Mouse (Mus musculus) liver, postnatal 0 days (tissue): ENCODE data around the gene Prkrip1. TPM values are rescaled to one million over a fixed set of nuclear protein-coding genes. Genes with fewer than 3 reads are reported as not detected.
A peak's percentile ranks its signal among the peaks of the same experiment; 100 is the strongest.

Experiments used
- ATAC-seq: fragments of 200-750 bp; cut with Nextera tagmentation; 2 replicates; pipeline ENCODE4 v1.8.0; 2017; ENCODE audit warnings: mild to moderate bottlenecking, moderate library complexity
- DNase-seq: peaks from one replicate; pipeline ENCODE4 v3.0.0-alpha.2; 2016
- H3K27ac ChIP-seq: fragments of 300-500 bp; sonication (generic); 2 replicates; pipeline ENCODE4 v1.5.1; 2014; ENCODE audit warnings: antibody characterized with exemption, moderate library complexity, mild to moderate bottlenecking, low read depth
- H3K27me3 ChIP-seq: fragments of 300-500 bp; sonication (generic); 2 replicates; pipeline ENCODE4 v1.6.1; 2014; ENCODE audit warnings: low read length, control low read depth, mixed read lengths; ENCODE audit not compliant: insufficient read depth
- H3K36me3 ChIP-seq: fragments of 300-500 bp; sonication (generic); replicated peaks from 2 replicates; pipeline ENCODE4 v1.6.1; 2014; ENCODE audit warnings: mild to moderate bottlenecking, control low read depth, low read length, moderate library complexity, mixed read lengths; ENCODE audit not compliant: insufficient read depth
- H3K4me1 ChIP-seq: fragments of 300-500 bp; sonication (generic); 2 replicates; pipeline ENCODE4 v1.6.1; 2014; ENCODE audit warnings: antibody characterized with exemption, mild to moderate bottlenecking, control low read depth; ENCODE audit not compliant: insufficient read depth
- H3K4me2 ChIP-seq: fragments of 300-500 bp; sonication (generic); 2 replicates; pipeline ENCODE4 v1.6.1; 2014; ENCODE audit warnings: low read depth, mild to moderate bottlenecking, low read length, moderate library complexity, mixed read lengths
- H3K4me3 ChIP-seq: fragments of 300-500 bp; sonication (generic); 2 replicates; pipeline ENCODE4 v1.5.1; 2014; ENCODE audit warnings: low read depth, low read length
- H3K9ac ChIP-seq: fragments of 300-500 bp; sonication (generic); replicated peaks from 2 replicates; pipeline ENCODE4 v1.6.1; 2014; ENCODE audit warnings: mild to moderate bottlenecking, moderate library complexity
- H3K9me3 ChIP-seq: fragments of 300-500 bp; sonication (generic); 2 replicates; pipeline ENCODE4 v1.6.1; 2016; ENCODE audit warnings: mild to moderate bottlenecking, control low read depth, low read length, mixed read lengths
- CTCF ChIP-seq: sonication (generic); IDR thresholded peaks from 2 replicates; pipeline ENCODE4 v1.5.1; 2016; ENCODE audit warnings: antibody characterized with exemption, low read depth
- EP300 ChIP-seq: IDR thresholded peaks from 2 replicates; pipeline ENCODE4 v1.6.1; 2016; ENCODE audit warnings: antibody characterized with exemption, low read depth, mild to moderate bottlenecking
- WGBS: fragments of 180-500 bp; shearing (Covaris S2); extraction: QIAGEN DNeasy Blood & Tissue Kit; methylation state at CpG from one replicate; pipeline ENCODE4 v1.1.7; 2014; ENCODE audit not compliant: insufficient replicate concordance; 5-methylcytosine and 5-hydroxymethylcytosine counted together
- polyA plus RNA-seq: library from polyadenylated mRNA; unstranded; fragments of >200 nt; fragmentation: Nextera tagmentation; extraction: Ambion mirVana; gene quantifications from 2 replicates; pipeline ENCODE4 v1.2.1, GENCODE M21; 2015

Prkrip1 gene
- polyA plus RNA-seq, 1 experiment from 2014 or later: 19.6 TPM

- Histone ChIP-seq H3K27ac (peak overlapping the region; percentile 55; the same call in 1 of the 2 replicates), H3K36me3 (no peaks in the 10 kb centered on the region), H3K9ac (peak overlapping the region; percentile 73), H3K4me2 (peak overlapping the region; percentile 93), H3K27me3 (no peaks in the 10 kb centered on the region), H3K9me3 (no peaks in the 10 kb centered on the region), H3K4me3 (peak overlapping the region; percentile 71), H3K4me1 (peaks cover 28% of the 10 kb centered on the region)
- peak; percentile 71 for ATAC-seq
- TF ChIP-seq CTCF (no peak), EP300 (no peak)
- 1% methylated on average over 51 of the region's 67 CpGs for WGBS
- peak; percentile 29 for DNase-seq
Measured at GRCm38 (mm10) chr5:136243851-136244761, 45.3 kb upstream of the Prkrip1 start.

GRCm38 (mm10) chr5:136241161-136241560 is 42.4 kb upstream of the Prkrip1 start:
- TF ChIP-seq CTCF: no peak
- TF ChIP-seq EP300: no peak
- 0 out of 2 replicates have a peak, but pooled peaks cover 3% of the 10 kb centered on the region for H3K27me3 ChIP-seq
- no peaks in the 10 kb centered on the region for H3K9me3 ChIP-seq
- DNase-seq (no peak), ATAC-seq (no peak)
- whole genome bisulfite sequencing: 77% methylated on average over 6 of the region's 6 CpGs
- H3K27ac ChIP-seq: no peak overlapping the region
- no peak overlapping the region for H3K4me3 ChIP-seq
- H3K36me3 ChIP-seq: no peaks in the 10 kb centered on the region
- no peak overlapping the region for H3K9ac ChIP-seq
- H3K4me2 ChIP-seq: no peak overlapping the region
- H3K4me1 ChIP-seq: peaks cover 29% of the 10 kb centered on the region

DNA sequence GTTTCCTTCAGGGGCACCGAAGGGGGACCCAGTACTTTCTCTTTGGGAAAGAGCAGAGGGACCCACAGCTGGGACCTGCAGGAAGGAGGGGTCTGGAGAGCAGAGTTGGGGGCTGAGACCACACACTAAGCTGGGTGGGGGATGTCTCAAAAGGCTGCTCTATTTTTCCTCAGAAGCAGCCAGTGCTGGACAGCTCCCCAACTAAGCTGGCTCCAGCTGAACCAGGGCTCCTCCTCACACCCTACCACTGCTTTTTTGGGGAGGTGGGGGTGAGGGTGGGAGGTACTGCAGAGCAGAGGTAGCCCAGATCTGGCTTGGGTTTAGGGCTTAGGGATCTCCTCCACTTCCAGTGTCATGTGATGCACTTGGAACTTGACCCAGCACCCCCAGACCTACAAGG is 41.6 kb upstream of the Prkrip1 start:
- H3K27ac ChIP-seq: no peak overlapping the region
- H3K4me3 ChIP-seq: no peak overlapping the region
- no peaks in the 10 kb centered on the region for H3K9me3 ChIP-seq
- no peaks in the 10 kb centered on the region for H3K36me3 ChIP-seq
- ATAC-seq: no peak
- no peak for DNase-seq
- H3K27me3 ChIP-seq: 0 out of 2 replicates have a peak, but pooled peaks cover 3% of the 10 kb centered on the region
- H3K4me1 ChIP-seq: peaks cover 21% of the 10 kb centered on the region
- WGBS: 76% methylated on average over 1 of the region's 1 CpGs
- no peak for TF ChIP-seq CTCF
- TF ChIP-seq EP300: no peak
- no peak overlapping the region for H3K9ac ChIP-seq
- H3K4me2 ChIP-seq: no peak overlapping the region

DNA sequence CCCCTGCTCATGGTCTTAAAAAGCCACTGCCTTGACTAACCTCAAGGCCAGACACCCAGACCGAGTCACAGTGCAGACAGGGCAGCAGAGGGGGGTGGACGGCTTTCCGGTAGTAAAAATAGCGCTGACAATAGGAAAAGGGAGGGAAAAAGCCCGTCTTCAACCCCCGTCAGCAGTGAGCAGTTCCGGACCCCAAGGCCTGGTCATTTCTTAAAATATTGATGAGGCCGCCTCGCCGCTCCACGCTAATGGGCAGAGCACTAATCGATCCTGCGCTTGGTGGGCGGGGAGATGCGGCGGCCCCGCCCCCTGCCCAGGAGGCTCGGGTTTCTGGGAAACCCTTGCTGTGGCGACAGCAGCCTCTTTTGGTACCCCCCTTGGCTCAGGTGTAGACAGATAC is 38.8 kb upstream of the Prkrip1 start:
- DNase-seq (peak; percentile 39), ATAC-seq (peak; percentile 27; the same call in 1 of the 2 replicates)
- no peak overlapping the region for H3K27ac ChIP-seq
- H3K4me2 ChIP-seq: peak overlapping the region; percentile 64
- 0 out of 2 replicates have a peak, but pooled peaks cover 3% of the 10 kb centered on the region for H3K27me3 ChIP-seq
- H3K9me3 ChIP-seq: no peaks in the 10 kb centered on the region
- peak overlapping the region; percentile 27; the same call in 1 of the 2 replicates for H3K4me3 ChIP-seq
- no peak overlapping the region for H3K9ac ChIP-seq
- H3K36me3 ChIP-seq: no peaks in the 10 kb centered on the region
- H3K4me1 ChIP-seq: peaks cover 10% of the 10 kb centered on the region
- no peak for TF ChIP-seq CTCF
- TF ChIP-seq EP300: no peak
- WGBS: 6% methylated on average over 19 of the region's 19 CpGs

DNA sequence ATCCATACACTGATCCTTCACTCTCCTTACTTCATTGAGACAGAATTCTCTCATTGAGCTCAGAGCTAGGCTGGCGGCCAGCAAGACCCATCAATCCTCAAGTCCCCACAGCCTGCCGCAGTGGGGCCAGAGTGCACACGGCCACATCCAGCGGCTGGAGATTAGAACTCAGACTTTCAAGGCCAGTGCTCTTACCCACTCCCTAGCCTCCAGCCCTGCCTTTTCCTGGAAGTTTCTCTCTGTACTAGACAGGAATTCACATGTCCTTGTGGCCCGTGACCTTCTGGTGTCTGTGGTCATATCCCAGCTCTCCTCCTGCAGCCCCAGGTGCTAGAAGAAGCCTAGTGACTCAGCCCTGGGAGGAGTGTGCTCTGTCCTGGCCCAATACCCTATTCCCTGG is 37.8 kb upstream of the Prkrip1 start:
- ATAC-seq: peak; percentile 23; the same call in 1 of the 2 replicates
- Histone ChIP-seq H3K36me3 (no peaks in the 10 kb centered on the region), H3K27me3 (0 out of 2 replicates have a peak, but pooled peaks cover 3% of the 10 kb centered on the region), H3K9me3 (no peaks in the 10 kb centered on the region), H3K4me3 (no peak overlapping the region), H3K27ac (no peak overlapping the region), H3K4me2 (no peak overlapping the region), H3K9ac (no peak overlapping the region), H3K4me1 (peaks cover 10% of the 10 kb centered on the region)
- TF ChIP-seq EP300 (no peak), CTCF (no peak)
- 62% methylated on average over 5 of the region's 5 CpGs for WGBS
- no peak for DNase-seq

- Histone ChIP-seq H3K36me3 (no peaks in the 10 kb centered on the region), H3K4me3 (no peak overlapping the region), H3K4me2 (no peak overlapping the region), H3K4me1 (no peaks in the 10 kb centered on the region), H3K9ac (no peak overlapping the region), H3K27ac (no peak overlapping the region), H3K27me3 (no peaks in the 10 kb centered on the region), H3K9me3 (no peaks in the 10 kb centered on the region)
- 58% methylated on average over 4 of the region's 4 CpGs for WGBS
- no peak for DNase-seq
- no peak for ATAC-seq
- no peak for TF ChIP-seq EP300
- TF ChIP-seq CTCF: no peak
Measured at GRCm38 (mm10) chr5:136230348-136231035, 31.7 kb upstream of the Prkrip1 start.
